Mouse (Mus musculus): ENCODE measurements around the gene Smap2. TPM values are rescaled to one million over a fixed set of nuclear protein-coding genes. Genes with fewer than 3 reads are reported as not detected.

Gene Smap2
- polyA plus RNA-seq, 1 experiment from 2014 or later = 14.5 TPM

DNA sequence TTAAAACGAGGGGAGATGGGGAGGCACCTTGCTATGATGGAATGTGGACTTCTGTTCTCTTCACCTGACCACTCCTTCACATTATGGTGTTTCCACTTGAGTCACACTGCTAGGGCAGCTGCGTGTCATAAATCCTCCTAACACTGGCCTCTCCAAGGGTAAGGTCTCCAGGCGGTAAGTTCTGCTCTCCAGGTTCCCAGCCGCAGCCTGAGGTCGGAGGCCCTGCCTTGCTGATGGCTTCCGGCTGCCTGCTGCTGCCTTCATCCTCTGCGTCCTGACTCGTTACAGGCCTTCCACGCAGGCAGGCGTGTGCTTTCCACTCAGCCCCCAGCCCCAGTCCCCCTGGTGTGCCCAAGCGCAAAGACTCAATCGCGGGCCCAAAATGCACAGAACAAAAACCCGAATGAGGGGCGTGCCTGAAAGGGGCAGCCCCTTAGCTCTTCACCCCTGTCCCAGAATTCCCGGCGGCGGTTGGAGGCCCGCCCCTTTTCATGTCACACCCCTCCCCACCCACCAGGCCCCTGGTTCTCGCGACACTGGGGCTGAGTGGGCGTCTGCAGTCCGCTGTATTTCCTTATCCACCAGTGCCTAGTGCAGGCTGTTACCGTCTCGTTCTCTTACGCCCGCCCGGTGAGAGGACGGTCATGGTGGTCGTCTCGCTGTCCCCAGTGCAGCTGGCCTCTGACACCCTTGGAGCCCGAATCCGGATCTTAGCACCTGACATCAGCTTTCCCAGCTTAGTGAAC, 92.3 kb downstream of the Smap2 start, which contains the start of gene Exo5:
Gene Exo5 (minus strand): TSS at position 464 of the 746 bp plus-strand sequence.
- Histone ChIP-seq H3K9me3 (replicated peaks; ENCODE audit: control insufficient read depth, low read length) (no peaks in the 10 kb centered on the region), H3K4me2 (peak within 1 kb of the TSS; percentile 70), H3K27ac (ENCODE audit: low read depth, low read length) (peak within 1 kb of the TSS; percentile 81), H3K9ac (ENCODE audit: low read depth, low read length) (peak within 1 kb of the TSS; percentile 76), H3K27me3 (ENCODE audit: control insufficient read depth, insufficient read depth, low read length) (no peaks in the 10 kb centered on the region), H3K36me3 (ENCODE audit: control insufficient read depth, insufficient read depth, low read length) (peaks cover 19% of the 10 kb centered on the region), H3K4me1 (ENCODE audit: control insufficient read depth, insufficient read depth, low read length) (no peaks in the 10 kb centered on the region; the same call in 1 of the 2 replicates), H3K4me3 (ENCODE audit: low read depth, low read length) (peak within 1 kb of the TSS; percentile 63)
- peak; percentile 96 for ATAC-seq (replicated peaks; ENCODE audit: insufficient number of reproducible peaks, low FRiP score, low TSS enrichment)
- under 1% methylated on average over 33 of the region's 33 CpGs for WGBS (ENCODE audit: insufficient replicate concordance)

DNA sequence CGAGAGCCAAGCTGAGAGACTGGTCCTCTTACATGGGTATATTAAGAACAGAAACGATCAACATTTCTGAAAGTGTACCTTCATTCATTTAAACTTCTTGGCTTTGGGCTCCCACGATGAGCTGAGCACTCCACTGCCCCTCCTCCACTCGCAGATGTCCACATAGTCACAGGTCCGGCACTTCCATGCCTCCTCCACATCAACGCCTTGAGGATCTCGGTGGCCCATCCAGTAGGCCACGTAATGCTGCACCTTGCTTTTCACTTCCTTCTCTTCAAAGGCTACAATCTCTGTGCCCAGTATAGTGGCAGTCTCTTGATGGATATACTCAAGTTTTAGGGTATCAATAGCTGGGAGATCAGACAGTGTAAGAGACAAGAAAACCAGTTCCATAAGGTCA, 95.6 kb downstream of the Smap2 start:
- WGBS (ENCODE audit: insufficient replicate concordance) = 94% methylated on average over 8 of the region's 8 CpGs
- no peak for ATAC-seq (replicated peaks; ENCODE audit: insufficient number of reproducible peaks, low FRiP score, low TSS enrichment)
- H3K9me3 ChIP-seq (replicated peaks; ENCODE audit: control insufficient read depth, low read length) = no peaks in the 10 kb centered on the region
- no peaks in the 10 kb centered on the region for H3K27me3 ChIP-seq (ENCODE audit: control insufficient read depth, insufficient read depth, low read length)
- no peak overlapping the region for H3K9ac ChIP-seq (ENCODE audit: low read depth, low read length)
- H3K36me3 ChIP-seq (ENCODE audit: control insufficient read depth, insufficient read depth, low read length) = peaks cover 19% of the 10 kb centered on the region
- no peak overlapping the region for H3K4me2 ChIP-seq
- no peaks in the 10 kb centered on the region; the same call in 1 of the 2 replicates for H3K4me1 ChIP-seq (ENCODE audit: control insufficient read depth, insufficient read depth, low read length)
- no peak overlapping the region for H3K27ac ChIP-seq (ENCODE audit: low read depth, low read length)
- no peak overlapping the region for H3K4me3 ChIP-seq (ENCODE audit: low read depth, low read length)

Small RNA genes lying within 50 kb of the gene (microRNA-seq; reads per million reads assigned to microRNA genes)
- 0.20 reads per million for gene Mir7015 (ENCODE audit: borderline number of aligned reads)

Other genes with a start within 250 kb of the Smap2 start
- 105 and 117 TPM in 2 replicates for gene Nfyc, start 185.7 kb downstream of the Smap2 start, polyA plus RNA-seq (2014; fragmentation: Nextera tagmentation; extraction: Ambion mirVana)
- gene Rims3, start 162.4 kb downstream of the Smap2 start, polyA plus RNA-seq (2014; fragmentation: Nextera tagmentation; extraction: Ambion mirVana) = 1.2 and 1.6 TPM in 2 replicates
- 13.2 and 13.7 TPM in 2 replicates for gene Exo5, start 92.2 kb downstream of the Smap2 start, polyA plus RNA-seq (2014; fragmentation: Nextera tagmentation; extraction: Ambion mirVana)
- gene Zfp69, start 65.5 kb downstream of the Smap2 start, polyA plus RNA-seq (2014; fragmentation: Nextera tagmentation; extraction: Ambion mirVana) = 13.8 and 16.9 TPM in 2 replicates
- 3.8 and 4.6 TPM in 2 replicates for gene Col9a2, start 22.1 kb upstream of the Smap2 start, polyA plus RNA-seq (2014; fragmentation: Nextera tagmentation; extraction: Ambion mirVana)
- gene Zmpste24, start 81.0 kb upstream of the Smap2 start, polyA plus RNA-seq (2014; fragmentation: Nextera tagmentation; extraction: Ambion mirVana) = 20.5 and 25.5 TPM in 2 replicates
- not detected in 2 replicates for gene Tmco2, start 92.0 kb upstream of the Smap2 start, polyA plus RNA-seq (2014; fragmentation: Nextera tagmentation; extraction: Ambion mirVana)
- 15.3 and 19.1 TPM in 2 replicates for gene Rlf, start 197.8 kb upstream of the Smap2 start, polyA plus RNA-seq (2014; fragmentation: Nextera tagmentation; extraction: Ambion mirVana)